In the genomic region with DNA sequence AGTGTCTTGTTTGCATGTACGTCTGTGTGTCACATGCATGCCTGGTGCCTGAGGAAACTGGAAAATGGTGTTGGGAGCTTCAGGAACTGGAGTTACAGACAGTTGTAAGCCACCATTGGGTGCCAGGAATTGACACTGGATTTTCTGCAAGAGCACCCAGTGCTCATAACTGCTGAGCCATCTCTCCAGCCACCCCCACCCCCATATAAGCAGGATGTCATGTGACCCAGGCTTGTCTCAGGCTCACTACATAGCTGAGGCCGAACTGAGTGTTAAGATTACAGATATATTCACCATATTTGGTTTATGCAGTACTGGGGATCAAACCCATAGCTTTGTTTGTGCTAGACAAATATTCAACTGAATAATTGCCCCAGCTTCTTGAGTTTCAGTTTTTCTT, we compare ENCODE assay signal across 14 mouse cellular contexts.
"Had no signal": no experiment of that assay in that cellular context is flagged by ENCODE, and none has a peak within 500 bp of the region (broad histone marks: within the 10 kb centered on the region; RNA-seq: fewer than 3 reads in every experiment).

No protein-coding gene starts in this region.

- H3K4me1 ChIP-seq: liver, embryonic 15.5 days had no signal

- H3K36me3 ChIP-seq: liver, embryonic 15.5 days had no signal

- H3K27me3 ChIP-seq: kidney, embryonic 15.5 days; liver, embryonic 15.5 days; midbrain, embryonic 12.5 days had no signal

- H3K4me3 ChIP-seq: kidney, embryonic 15.5 days; left cerebral cortex, adult 2 months; limb, embryonic 10.5 days; liver, embryonic 15.5 days; midbrain, embryonic 12.5 days had no signal

- DNase-seq: kidney, adult 2 months; kidney, postnatal 25 days; lung, embryonic 14.5 days; lung, postnatal 10 days; right cerebral cortex, adult 18-20 months; right cerebral cortex, postnatal 25 days; thymus, postnatal 36 days had no signal

- H3K4me2 ChIP-seq: kidney, embryonic 15.5 days; liver, embryonic 11.5 days; liver, embryonic 15.5 days; lung, embryonic 14.5 days; midbrain, embryonic 12.5 days had no signal

- ATAC-seq: midbrain, embryonic 16.5 days had no signal

- H3K9ac ChIP-seq: kidney, embryonic 15.5 days; liver, embryonic 15.5 days; lung, embryonic 14.5 days; midbrain, embryonic 12.5 days had no signal

- H3K9me3 ChIP-seq: kidney, embryonic 15.5 days; limb, embryonic 10.5 days; liver, embryonic 15.5 days; midbrain, embryonic 12.5 days had no signal

- H3K27ac ChIP-seq: kidney, embryonic 15.5 days; left cerebral cortex, adult 2 months; limb, embryonic 10.5 days; liver, embryonic 15.5 days; midbrain, embryonic 12.5 days had no signal
